Mouse (Mus musculus): ENCODE measurements around the gene Gm20831. TPM values are rescaled to one million over a fixed set of nuclear protein-coding genes. Genes with fewer than 3 reads are reported as not detected.
"Not testable (repeated sequence)": the region's sequence is repeated elsewhere in the genome, so short reads cannot be mapped to it uniquely, and the experiment has no call there.

The Gm20831 gene
- total RNA-seq (2021) = not detected
- long read RNA-seq, experiment 1 = 0 reads
- long read RNA-seq, experiment 2 = 0 reads

DNA sequence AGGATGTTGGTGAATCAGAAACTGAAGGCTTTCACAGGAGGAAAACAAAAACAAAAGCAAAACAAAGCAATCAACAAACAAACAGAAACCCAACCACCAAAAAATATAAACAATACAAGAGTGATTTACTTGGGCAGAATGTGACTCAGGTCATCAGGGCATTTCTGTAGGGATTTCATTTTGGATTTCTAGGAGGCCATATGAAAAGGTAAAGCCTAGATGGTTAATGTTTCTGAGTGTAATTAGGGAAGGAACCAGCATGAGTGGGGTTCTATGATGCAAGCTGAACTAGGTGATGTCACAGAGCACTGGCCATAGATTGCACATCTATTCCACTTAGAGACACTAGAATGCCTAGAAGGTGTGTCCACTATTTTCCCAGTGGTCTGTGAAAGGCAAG, at the start of gene Gm20831, which contains the start of gene Gm20772:
TSS of gene Gm20831 (plus strand) at position 301 of the 400 bp plus-strand sequence.
TSS of gene Gm20772 (plus strand) at position 301 of the 400 bp plus-strand sequence.
- intact Hi-C loops (cut with DNase I); DNase-seq (ENCODE audit: low spot score in 2 of 2): not testable (repeated sequence)

DNA sequence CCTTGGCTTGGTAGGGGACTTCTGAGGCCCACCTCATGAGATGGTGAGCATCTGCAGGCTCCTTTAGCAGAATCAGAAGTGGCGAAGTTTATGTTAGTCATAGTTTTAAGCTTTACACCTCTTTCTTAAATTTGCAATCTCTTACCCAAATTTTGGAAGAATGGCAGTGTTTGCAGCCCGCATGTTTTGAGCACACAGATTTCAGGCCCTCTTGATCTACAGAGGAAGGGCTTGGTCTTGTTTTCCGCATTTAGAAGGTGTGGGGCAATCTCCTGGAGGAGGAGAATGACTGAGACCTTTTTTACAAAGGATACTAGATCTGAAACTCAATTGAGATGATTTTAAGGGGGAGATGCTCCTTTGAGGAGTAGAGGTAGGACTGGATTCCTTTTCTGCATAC, 28.4 kb upstream of the Gm20831 start, which contains the start of gene Gm21904:
TSS of gene Gm21904 (minus strand) at position 101 of the 400 bp plus-strand sequence.
- intact Hi-C loops (cut with DNase I); DNase-seq (ENCODE audit: low spot score in 2 of 2): not testable (repeated sequence)

DNA sequence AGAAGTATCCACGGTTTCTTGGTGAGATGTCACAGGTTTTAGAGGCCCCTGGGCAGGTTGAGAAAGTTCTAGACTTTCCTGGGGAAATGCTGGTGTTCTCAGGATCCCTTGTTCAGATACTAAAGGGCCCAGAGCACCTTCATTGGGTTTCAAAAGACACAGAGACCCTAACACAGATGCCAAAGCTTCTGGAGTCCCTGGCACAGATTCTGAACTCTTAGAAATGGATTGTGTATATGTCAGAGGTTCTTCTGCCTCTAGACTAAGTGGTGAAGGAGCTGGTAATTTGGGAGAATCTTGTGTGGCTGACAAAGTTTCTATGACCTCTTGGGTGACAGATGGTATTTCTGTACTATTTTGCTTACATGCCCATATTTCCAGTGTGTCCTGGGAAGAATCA, 62.7 kb downstream of the Gm20831 start, which contains the start of gene Srsy:
TSS of gene Srsy (minus strand) at position 101 of the 400 bp plus-strand sequence.
- intact Hi-C loops (cut with DNase I); DNase-seq (ENCODE audit: low spot score in 2 of 2): not testable (repeated sequence)

Other genes with a start within 250 kb of the Gm20831 start
- not detected for gene Gm21904, start 28.5 kb upstream of the Gm20831 start, total RNA-seq (2021)
- gene Gm20772, start within 50 bp of the Gm20831 start, total RNA-seq (2021) = not detected
- not detected for gene Srsy, start 62.6 kb downstream of the Gm20831 start, total RNA-seq (2021)
- gene Gm21764, start 187.1 kb downstream of the Gm20831 start, total RNA-seq (2021) = not detected
- not detected for gene Ssty1, start 214.4 kb downstream of the Gm20831 start, total RNA-seq (2021)